Mouse (Mus musculus): ENCODE results near the gene Rbm26.

Gene Rbm26

DNA sequence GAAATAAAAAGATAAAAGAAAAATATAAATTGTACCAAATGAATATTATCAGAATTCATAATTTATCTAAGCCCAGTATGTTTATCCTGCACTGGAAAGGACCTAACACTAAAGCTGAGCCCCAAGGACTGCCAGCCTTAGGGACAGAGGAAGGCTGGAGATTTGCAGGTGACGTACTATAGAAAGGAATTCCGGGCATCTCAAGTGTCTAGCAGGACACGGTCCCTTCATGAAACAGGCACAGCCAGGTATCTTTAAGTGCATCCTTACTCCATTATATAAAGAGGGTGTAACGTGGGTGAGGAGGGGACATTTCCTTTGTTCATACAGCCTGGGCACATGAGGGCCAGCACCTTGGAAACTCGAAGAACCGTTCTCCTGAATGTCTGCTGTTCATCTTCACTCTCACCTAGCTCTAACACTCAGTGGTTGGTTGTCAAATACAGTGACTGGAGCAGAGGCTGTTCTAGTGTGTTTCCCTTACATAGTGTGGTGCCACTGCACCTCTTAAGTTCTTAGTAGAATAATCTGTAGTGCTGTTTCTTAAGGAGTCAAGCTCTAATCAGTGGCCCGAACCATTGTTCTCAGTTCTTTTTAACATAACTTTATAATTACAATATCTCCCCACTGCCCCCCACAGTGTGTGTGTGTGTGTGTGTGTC is 91.7 kb downstream of the Rbm26 start:
- DNase-seq = no peak

DNA sequence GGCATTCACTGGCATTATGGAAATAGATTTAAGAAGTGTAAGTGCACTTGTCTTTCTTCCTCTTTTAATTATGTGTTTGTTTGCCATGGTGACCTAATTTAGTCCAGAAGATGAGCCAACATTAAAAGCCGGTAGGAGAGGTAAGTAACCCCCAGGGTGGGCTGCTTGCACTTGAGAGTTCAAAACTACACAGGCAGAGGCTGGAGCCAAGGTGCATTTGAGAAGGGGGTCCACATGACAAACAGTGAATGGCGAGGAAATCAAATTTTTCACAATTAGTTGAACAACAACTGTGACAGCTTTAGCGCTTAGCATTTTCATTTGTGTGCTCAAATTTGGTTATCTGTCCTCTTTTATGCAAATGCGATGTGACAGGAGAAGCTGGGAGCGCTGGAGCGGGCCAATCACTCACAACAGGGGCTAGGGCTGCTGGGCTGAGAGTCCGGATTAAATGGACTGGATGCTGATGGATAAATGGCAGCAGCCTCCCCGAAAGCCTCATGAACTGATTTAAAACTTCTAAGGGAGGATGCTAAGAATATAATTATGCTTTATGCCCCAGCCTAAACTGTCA is 92.3 kb downstream of the Rbm26 start:
- no peak for DNase-seq

DNA sequence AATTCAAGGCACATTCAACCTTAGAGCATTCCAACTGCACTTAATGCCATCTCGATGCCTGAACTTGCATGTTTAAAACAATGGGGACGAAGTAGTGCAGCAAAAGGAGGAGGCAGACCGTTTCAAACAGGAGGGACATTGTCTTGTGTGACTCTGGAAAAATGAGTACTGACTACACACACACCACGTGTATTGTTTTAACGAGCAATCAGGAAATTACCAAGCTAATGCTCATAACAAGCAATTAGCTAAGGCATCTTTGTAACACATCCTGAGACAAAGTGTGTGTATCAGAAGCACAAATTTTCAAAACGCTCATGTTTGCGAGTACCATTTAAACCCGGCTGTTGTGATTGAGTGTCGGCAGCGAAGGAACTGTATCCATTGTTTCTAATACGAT is 93.0 kb downstream of the Rbm26 start:
- no peak for DNase-seq

DNA sequence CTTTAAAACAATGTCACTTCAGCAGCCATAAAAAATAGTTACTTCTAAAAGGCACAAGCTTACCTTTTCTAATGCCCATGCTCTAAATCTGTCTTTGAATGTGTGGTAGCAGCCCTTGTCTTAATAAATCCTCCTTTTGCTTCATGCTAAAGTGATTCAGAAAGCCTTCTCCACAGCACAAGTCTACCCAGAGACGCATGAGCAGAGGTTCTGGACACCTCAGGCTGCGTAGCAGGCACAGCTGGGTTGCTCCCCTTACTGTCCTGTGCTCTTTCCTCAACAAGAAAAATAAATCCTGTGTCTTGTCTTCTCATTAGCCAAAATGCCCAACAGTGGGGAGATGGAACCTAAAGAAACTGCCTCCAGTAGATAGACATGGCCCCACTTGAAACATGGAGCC is 102.4 kb downstream of the Rbm26 start:
- no peak for DNase-seq

DNA sequence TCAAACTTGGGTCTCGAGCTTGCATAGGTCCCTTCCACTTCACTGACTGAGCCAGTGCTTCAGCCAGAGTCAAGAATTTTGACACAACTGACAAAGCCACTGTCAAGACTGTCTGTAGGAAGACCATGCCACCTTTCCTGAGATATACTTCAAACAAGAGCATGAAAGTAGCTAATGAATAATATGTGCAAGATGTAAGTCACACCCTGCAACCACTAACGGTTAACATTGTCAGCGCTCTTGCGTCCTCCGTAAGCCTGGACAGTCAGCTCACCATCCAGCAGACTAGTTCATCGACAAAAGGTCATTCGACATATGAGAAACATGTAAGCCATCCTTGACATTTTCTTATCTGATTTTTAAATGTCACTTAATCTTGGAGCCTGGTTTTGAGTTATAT is 102.8 kb downstream of the Rbm26 start:
- no peak for DNase-seq

DNA sequence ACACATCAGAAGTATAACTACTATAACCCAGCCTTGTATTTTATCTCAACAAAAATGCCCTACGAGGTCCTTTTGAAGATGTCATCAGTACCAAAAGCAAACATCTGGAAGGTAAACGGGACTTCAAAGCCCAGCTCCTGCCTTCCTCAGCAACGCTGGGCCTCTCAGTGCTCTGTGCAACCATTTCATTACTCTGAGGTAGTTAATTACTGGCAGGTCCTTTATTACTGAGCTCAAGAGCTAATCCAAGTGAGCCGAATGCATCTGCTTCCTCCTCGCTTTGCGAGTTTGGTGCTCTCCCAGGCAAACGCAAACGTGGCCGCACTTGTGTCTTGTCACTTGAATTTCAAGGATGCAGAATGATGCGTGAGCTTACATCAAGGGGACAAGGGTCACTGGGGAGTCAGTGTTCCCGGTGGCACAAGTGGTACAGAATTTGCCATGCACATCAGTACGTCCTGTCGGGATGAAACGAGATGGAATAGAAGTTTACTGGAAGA is 106.1 kb downstream of the Rbm26 start:
- no peak for DNase-seq

DNA sequence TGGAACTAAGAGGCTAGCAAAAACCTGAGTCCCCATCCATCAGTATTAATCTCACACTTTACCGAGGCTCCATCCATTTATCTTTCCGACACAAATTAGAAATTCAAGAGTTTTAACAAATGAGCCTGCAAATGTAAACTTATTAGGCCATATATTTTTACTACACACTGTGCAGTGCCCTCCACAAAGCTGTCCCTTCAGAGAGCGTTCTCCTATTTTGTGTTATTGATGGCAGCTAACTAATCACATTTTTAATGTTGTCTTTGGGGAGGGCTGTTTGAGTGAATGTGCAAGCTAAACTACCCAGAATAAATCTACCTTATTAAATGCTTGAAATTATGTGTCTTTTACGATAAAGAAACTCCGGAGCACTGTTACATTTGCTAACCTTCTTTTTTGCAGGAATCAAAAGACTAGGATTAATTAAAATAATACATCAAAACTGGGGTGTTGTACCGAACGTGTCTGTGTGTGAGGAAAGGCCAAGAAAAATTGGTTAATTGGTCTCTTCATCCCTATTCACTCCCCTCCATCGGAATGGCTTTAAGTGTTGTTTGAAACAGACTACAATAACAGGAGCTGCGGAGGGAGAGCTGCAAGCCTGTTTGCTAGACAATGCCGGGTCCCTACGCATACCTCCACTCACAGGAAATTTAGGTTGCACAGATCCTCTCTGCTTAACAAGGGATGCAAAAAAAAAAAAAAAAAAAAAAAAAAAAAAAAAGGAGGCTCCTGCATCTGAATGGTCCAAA is 106.7 kb downstream of the Rbm26 start:
- no peak for DNase-seq

DNA sequence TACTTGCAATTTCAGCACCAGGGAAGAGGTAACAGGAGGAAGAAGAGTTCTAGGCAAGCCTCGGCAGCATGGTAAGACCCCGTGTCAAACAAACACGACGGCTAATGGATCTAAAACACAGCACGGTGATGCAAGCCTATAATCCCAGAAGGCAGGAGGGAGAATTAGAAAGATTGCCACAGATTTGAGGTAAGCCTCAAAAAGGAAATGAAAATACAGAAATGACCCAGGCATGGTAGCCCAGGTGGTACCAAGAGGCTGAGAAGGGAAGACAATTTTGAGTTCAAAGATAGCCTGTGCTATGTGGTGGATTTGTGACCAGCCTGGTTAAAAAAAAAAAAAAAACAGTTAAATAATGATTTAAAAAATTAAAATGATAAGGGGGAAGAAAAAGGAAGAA is 109.1 kb downstream of the Rbm26 start:
- no peak for DNase-seq

DNA sequence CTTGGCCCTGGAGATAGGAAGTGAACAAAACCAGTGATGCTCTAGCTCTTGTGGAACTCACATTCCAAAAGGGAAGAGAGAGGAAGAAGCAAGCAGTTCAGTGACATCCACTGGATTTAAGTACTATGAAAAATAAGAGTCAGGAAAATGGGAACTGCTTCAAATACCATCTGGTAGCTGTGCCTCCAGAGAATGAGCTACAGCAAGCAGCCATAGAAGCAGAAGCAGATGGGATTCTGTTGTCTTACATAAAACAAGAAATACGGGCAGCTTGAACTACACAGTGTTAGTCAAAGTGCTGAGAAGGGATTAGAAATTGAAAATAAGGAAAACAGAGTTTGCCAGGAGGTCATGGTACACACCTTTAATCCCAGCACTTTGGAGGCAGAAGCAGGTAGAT is 112.9 kb downstream of the Rbm26 start:
- DNase-seq = no peak

DNA sequence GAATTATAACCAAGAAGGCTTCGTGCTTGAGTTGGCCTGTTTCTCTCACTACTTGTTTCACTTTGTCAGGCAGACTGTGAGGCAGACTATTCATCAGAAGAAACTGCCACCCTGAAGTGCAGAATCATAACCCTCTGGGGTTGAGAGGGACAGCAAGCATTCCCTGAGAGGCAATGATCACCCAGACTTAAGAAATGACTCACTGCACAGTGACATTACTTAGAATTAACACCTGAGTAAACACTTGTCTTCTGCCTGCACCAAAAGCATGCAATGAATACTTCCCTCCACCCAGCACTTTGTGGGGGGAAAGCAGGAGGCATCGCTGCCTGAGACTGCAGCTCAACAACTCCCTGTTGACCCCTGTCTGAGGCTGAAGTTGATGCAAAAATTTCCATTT is 115.9 kb downstream of the Rbm26 start:
- no peak for DNase-seq

DNA sequence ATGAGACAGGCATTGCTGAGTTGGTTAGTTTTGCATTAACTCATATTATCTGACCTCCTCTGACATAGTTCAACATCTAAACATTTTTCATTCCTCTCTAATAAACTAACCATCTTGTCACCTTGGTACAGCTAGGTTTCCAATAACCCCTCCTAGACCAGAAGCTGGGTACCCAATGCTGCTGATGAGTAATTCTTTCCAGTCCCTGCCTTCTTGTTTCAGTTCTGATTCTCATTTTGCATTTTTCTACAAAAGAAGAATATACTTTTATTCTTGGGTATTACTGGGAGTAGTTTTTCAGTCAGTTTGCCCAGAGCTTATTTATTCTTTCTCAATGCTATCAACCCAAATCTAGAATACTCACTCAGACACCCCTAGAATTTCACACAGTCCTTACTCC is 119.2 kb downstream of the Rbm26 start:
- no peak for DNase-seq
